Mouse (Mus musculus) gastrocnemius, adult 8-10 months (tissue): Measurements from ENCODE around the gene Itgb8. TPM values are rescaled to one million over a fixed set of nuclear protein-coding genes. Genes with fewer than 3 reads are reported as not detected.

Experiments used
- DNase-seq, 2 experiments: peaks; one replicate each; pipeline ENCODE4 v3.0.0; 2022; ENCODE audit warnings: low spot score in 2 of 2
- total RNA-seq, 4 experiments: library from RNA; stranded (reverse); gene quantifications; 2 replicates each; pipeline ENCODE4 v1.2.4; 2022

The Itgb8 gene
- total RNA-seq, 4 experiments from 2014 or later, result 0.39 to 0.54 (median 0.47) TPM

GRCm38 (mm10) chr12:119209384-119210072, 29.1 kb downstream of the Itgb8 start:
- no peak for DNase-seq

- DNase-seq, result no peak
Observed at GRCm38 (mm10) chr12:119207464-119207801, 31.2 kb downstream of the Itgb8 start.

DNA sequence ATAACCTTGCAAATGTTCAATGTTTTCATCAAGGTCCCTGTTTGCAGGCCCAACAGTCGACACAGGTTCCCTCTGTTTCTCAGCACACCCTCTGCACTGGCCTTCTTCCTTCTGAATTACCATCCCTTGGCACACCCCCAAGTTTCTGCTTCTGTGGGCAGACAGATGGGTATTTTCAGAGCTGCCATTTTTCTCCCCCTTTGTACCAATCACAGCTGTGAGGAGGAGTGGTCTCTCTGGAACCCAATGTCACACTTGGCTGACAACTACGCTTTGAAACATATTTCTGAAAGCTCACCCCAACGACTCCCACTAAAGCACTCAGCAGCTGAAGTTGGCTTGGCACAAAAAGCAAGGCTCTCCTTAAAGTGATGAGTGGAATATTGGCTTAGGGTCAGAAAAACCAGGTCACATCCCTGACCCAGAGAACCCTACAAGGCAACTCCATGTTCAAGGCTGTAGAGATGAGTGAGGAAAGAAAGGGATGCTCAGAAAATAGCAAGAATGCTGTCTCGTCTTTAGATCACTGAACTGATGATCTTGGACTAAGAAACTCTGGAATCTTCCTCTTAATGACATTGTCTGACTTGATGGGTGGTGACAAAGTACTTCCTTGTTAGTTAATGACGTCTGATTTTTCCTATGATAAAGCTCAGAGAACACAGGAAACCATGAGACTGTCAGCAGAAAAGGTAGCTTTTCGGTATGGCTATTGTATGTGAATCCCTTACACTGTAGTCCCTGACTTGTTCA, 31.7 kb downstream of the Itgb8 start:
- DNase-seq, result no peak

- DNase-seq, result no peak
Observed at GRCm38 (mm10) chr12:119204411-119204810, 34.2 kb downstream of the Itgb8 start.

- DNase-seq, result no peak
Observed at GRCm38 (mm10) chr12:119202766-119203165, 35.8 kb downstream of the Itgb8 start.

DNA sequence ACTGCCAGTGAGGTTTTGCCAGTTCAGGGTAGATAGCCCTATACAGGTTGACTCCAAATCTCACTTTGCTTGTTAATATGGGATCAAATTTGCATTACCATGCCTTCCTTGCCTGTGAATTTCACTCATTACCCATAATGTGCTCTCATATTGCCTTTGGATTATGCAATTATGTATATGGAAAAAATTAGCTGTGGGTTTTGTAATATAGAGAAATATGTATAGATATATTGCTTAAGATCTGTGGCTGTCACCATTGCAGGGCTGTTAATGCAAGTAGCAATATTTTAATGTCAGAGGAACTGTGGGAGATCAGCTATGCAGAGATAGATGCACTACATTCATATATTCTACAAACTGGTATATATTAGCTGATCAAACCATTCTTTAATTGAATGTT, 43.5 kb downstream of the Itgb8 start:
- DNase-seq, result no peak

GRCm38 (mm10) chr12:119189814-119190213, 48.8 kb downstream of the Itgb8 start:
- no peak for DNase-seq

GRCm38 (mm10) chr12:119185441-119185840, 53.2 kb downstream of the Itgb8 start:
- no peak for DNase-seq

DNA sequence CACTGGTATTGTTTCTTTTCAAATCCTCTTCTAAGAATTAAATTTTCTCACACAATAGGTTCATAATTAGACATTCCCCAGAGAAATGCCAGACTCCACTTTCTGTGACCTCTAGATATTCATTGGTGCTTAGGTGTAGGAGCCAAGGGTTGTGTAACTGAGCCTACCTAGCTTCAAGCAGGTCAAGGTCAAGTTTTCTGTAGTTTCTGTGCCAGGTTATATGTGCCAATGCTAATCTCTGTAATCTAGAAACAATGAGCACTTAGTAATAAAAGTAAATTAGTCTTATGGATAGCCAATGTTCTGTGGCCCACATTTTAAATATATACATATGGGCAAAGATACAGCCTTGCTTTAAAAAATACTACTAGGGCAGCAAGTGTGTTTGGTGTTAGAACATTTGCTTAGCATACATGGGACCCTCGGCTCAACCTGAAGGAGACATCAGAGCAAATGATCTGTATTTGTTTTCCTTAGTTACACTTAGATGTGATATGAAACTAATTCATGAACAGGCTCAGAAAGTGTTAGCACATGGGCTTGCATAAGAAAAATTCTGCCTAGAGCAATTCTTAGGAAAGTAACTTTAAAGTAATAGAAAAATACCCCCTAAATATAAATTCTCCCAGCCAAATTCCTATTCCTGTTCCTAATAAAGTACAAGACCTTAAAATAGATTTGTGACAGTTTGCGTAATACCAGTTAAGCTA, 56.2 kb downstream of the Itgb8 start:
- no peak for DNase-seq

DNA sequence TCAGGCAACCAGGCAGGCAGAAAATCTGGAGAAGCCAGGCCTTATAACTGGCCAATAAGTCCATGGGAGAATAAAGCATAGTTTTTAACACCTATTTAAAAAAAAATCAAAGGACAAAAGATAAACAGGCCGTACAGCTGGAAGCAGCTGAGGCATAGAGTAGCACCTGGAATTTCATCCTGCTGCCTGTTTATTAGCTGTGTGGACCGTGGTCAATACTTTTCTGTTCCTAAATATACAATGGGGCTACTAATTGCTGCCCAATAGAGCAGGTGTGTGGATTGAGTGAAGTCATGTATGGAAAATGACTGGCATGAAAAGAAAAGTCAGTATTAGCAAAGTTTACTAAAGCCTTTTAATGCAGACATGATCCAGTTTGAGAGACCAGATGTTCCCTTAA, 62.6 kb downstream of the Itgb8 start:
- DNase-seq, result no peak

GRCm38 (mm10) chr12:119169828-119170539, 68.6 kb downstream of the Itgb8 start:
- no peak for DNase-seq

DNA sequence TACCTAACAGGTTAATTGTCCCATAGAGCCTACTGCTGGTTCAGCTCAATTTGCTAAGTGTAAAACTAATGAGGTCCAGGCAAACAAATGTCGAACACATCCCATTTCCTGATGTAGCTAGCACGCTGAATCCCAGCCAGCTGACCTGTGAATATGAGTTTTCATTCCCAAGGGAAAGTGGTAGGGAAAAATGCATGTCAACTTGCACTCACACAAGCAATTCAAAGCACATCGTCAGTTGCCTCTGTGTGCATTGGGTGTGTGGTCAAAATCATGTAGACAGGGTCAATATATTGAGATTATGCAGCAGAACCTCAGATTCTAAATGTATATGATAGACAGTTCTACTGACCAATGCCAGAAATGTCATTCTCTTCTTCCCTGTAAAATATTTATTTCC, 69.5 kb downstream of the Itgb8 start:
- DNase-seq, result no peak

DNA sequence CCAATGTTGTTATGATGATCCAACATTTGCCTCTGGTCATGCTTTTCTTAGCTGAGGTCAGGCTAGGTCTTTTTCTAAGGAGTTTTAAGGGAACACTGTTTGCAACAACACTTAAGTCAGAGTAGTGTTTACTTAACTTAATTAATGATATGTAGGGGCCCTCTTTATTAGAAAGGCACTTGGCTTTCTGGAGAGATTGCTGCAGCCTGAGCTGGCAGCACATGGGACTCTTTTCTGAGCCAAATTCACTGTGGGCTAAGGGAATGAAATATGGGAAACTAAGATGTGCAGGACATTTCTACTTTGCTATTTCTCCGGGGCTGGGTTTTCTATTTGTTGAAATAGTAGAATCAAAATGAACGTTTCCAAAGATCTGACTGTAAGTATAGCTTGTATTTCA, 73.5 kb downstream of the Itgb8 start:
- DNase-seq, result no peak

DNA sequence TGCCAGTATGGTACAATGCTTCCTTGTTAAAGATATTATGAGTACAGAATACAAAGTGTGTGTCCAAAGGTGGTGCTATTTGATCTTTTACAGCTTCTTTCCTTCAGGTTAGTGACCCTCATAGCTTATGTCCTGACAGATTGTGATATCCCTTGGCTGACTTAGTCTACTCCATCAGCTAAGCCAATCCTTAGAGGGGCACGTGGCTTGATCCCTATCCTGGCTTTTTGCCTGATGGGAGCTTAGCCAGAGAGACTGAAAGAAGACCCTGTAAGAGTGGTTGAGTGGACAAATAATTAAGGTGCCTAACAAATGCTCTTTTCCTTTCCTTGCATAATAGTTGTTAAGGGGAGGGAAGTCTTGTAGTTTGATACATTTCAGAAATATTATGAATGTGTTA, 73.9 kb downstream of the Itgb8 start:
- no peak for DNase-seq

DNA sequence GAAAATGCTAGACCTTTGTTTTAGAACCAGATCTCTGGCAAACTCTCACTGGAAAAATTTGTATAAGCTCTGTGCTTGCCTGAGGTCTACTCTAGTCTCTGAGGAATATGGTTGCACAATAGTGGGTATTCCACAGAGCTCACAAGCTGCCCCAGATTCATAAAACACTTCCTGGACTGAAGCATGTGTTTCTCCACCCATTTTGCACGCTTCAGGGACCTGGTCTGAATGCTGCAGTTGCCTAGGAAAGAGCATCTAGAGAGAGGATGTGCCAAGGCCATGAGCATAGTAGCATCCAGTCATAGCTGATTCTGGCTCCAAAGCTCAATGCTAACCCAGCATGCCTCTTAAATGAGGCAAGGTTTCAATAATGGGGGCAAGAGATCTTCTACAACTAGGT, 74.4 kb downstream of the Itgb8 start:
- peak; percentile 18 to 38 for DNase-seq

DNA sequence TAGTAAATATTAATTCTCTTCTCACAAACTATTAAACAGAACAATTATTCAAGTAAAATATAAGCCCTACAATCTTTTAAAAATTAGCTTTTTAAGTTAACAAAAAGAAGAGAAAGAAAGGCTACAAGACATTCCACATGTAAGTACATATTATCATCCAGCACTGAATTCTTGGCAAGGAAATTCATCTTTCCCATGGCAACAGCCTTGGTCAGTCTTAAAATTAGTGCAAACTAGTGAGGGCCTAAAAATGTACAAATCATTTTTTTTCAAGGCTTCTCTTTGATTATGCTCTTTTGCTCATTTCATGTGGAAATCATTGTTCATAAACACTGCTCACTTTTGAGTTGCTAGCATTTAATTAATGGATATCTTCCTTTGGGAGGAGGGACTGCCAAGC, 77.8 kb downstream of the Itgb8 start:
- DNase-seq, result no peak

GRCm38 (mm10) chr12:119159254-119159933, 79.2 kb downstream of the Itgb8 start:
- DNase-seq, result no peak

DNA sequence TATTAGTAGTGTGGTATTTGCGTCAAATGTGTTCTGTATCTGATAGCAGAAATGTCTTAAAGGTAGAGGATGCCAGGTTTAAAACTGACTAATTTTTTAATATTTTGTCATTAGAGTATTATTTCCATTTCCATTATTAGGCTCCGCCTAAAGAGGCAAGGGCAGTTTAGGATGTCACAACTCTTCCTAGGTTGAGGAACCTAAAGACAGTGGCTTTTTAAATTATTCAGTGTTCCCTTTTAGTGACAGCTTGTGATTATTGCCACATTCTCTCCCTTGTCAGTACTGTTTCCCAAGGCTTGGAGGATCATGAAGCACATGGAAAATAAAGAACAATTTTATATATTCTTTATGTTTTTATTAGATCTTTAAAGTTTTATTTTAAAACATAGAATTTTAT, 80.9 kb downstream of the Itgb8 start:
- no peak for DNase-seq

DNA sequence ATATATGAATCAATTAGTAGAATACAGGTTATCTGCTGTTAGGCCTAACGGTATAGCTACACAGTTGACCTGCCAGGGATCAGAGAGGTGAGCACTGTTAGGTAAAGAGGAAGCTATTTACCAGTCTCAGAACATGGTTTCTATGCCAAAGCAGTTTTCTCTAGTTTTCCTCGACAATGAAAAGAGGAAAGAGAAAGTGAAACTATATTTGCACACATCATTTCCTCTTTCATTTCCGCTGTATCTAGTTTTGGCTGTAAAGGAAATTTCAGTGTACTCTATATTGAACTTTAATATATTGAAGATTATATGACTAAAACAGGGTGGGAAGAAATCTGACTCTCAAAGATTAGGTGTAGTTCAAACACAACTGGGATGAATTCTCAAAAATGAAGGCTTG, 81.5 kb downstream of the Itgb8 start:
- DNase-seq, result no peak

DNA sequence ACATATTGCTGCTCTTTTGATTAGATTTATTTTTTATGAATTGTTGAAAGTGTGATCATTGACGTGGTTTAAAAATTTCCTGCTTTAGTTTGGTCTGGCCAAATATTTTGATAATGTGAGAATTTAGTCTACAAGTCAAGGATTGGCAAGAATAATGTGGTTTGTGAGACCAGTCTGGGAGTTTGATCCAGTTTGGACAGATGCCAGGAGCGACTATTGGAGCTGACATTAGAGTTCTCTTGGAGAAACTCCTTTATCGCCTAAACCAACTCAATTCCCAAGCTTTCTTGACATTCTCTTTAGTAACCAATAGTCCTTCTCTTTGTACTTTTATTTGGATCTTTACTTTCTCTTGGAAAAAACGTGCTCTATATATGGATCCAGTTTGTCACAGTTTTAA, 83.0 kb downstream of the Itgb8 start:
- DNase-seq, result peak in 1 of 2 experiments; percentile 16

- no peak for DNase-seq
Observed at GRCm38 (mm10) chr12:119150956-119151355, 87.6 kb downstream of the Itgb8 start.
